Comparison of ENCODE assay signal across 23 mouse cellular contexts in the genomic region with DNA sequence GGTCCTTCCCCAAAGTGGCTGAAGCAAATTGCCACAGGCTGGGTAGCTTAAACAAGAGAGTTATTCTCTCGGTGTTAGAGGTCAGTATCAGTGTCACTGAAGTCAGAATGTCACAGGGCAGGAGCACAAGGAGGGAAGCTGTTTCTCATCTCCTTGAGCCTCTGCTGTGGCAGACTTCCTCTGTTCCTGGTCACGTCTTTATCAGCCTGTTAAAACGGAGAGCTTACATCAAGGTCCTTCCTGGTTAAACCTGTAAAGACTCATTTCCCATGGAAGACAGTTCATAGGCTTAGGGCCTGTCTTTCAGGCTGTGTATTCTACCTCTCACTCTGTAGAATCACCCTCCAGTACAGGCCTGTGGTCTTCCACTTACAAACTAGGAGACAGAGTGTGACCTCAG. TPM values are rescaled to one million over a fixed set of nuclear protein-coding genes. Genes with fewer than 3 reads are reported as not detected.
"Had no signal": no experiment of that assay in that cellular context is flagged by ENCODE, and none has a peak within 500 bp of the region (broad histone marks: within the 10 kb centered on the region; RNA-seq: fewer than 3 reads in every experiment).

No protein-coding gene starts in this region.

- DNase-seq: liver, postnatal 0 days; lung, adult 2 months; lung, postnatal 14 days; lung, postnatal 36 days; right cerebral cortex, postnatal 14 days; spleen, adult 18-20 months; thymus, adult 18-20 months; thymus, postnatal 14 days; thymus, postnatal 36 days had no signal

- ATAC-seq: liver, postnatal 0 days; lung, postnatal 0 days; midbrain, embryonic 13.5 days; midbrain, embryonic 15.5 days had no signal

- H3K9me3 ChIP-seq: lung, embryonic 15.5 days; megakaryocyte, embryonic 14.5 days; midbrain, embryonic 13.5 days; midbrain, embryonic 15.5 days; neural tube, embryonic 12.5 days had no signal

- H3K4me3 ChIP-seq: lung, embryonic 15.5 days; megakaryocyte, embryonic 14.5 days; midbrain, embryonic 13.5 days; midbrain, embryonic 15.5 days; neural tube, embryonic 12.5 days had no signal

- H3K4me2 ChIP-seq: lung, embryonic 15.5 days; midbrain, embryonic 11.5 days; midbrain, embryonic 13.5 days; midbrain, embryonic 15.5 days; neural tube, embryonic 12.5 days had no signal

- H3K36me3 ChIP-seq: lung, embryonic 15.5 days; midbrain, embryonic 15.5 days had no signal

- H3K27ac ChIP-seq: lung, embryonic 15.5 days; macrophage; midbrain, embryonic 13.5 days; midbrain, embryonic 15.5 days; neural tube, embryonic 12.5 days had no signal

- H3K27me3 ChIP-seq: lung, embryonic 15.5 days; midbrain, embryonic 13.5 days; midbrain, embryonic 15.5 days; neural tube, embryonic 12.5 days had no signal

- H3K9ac ChIP-seq: liver, postnatal 0 days; lung, embryonic 15.5 days; midbrain, embryonic 13.5 days; midbrain, embryonic 15.5 days; neural tube, embryonic 12.5 days had no signal

RNA-seq across cellular contexts. Expression of gene Slc46a1, which starts 2.4 kb away (rescaled TPM):
- total RNA-seq: neutrophil, adult 5-6 weeks had no signal

RNA-seq across cellular contexts. Expression of gene Sarm1, which starts 29.6 kb away (rescaled TPM):
- total RNA-seq: monocyte, adult 5-6 weeks had no signal

RNA-seq across cellular contexts. Expression of gene Vtn, which starts 31.0 kb away (rescaled TPM):
- total RNA-seq: megakaryocyte progenitor cell, adult 5-6 weeks; monocyte, adult 5-6 weeks; neutrophil, adult 5-6 weeks had no signal
- polyA plus RNA-seq: macrophage had no signal

RNA-seq across cellular contexts. Expression of gene Sebox, which starts 35.3 kb away (rescaled TPM):
- total RNA-seq: megakaryocyte progenitor cell, adult 5-6 weeks; monocyte, adult 5-6 weeks; neutrophil, adult 5-6 weeks had no signal
- polyA plus RNA-seq: lung, embryonic 15.5 days; lung, postnatal 0 days; macrophage; midbrain, embryonic 11.5 days; midbrain, embryonic 13.5 days; midbrain, postnatal 0 days; neural tube, embryonic 12.5 days; neural tube, embryonic 14.5 days; stomach, embryonic 14.5 days had no signal
